Mouse (Mus musculus) megakaryocyte-erythroid progenitor cell, adult 5-6 weeks (primary cell): ENCODE results near the gene Fkbp6. TPM values are rescaled to one million over a fixed set of nuclear protein-coding genes. Genes with fewer than 3 reads are reported as not detected.
"Not testable (repeated sequence)": the region's sequence is repeated elsewhere in the genome, so short reads cannot be mapped to it uniquely, and the experiment has no call there.

Experiments
- ATAC-seq: replicated peaks from 2 replicates; pipeline ENCODE4 v1.8.0; 2016; ENCODE audit warnings: mild to moderate bottlenecking, inconsistent platforms; ENCODE audit not compliant: severe bottlenecking, poor library complexity, low FRiP score, low TSS enrichment
- total RNA-seq, 2 experiments: library from RNA; stranded (forward) in 1 of 2; stranded (reverse) in 1 of 2; fragments of 200-1000, 215-1000 nt in 1 of 2; fragments of >200 nt in 1 of 2; fragmentation: Nextera tagmentation in 1 of 2; gene quantifications; 2 replicates each; pipeline ENCODE4 v1.2.3; 2014 to 2017

Gene Fkbp6
- total RNA-seq (2014; fragmentation: Nextera tagmentation) (0.57 and 2.0 TPM in 2 replicates), total RNA-seq (2017) (not detected in 2 replicates)

GRCm38 (mm10) chr5:135349862-135350261, at the start of gene Fkbp6:
Gene Fkbp6 (minus strand): TSS chr5:135350044.
- ATAC-seq: no peak

- no peak for ATAC-seq
Observed at GRCm38 (mm10) chr5:135399382-135399781, 49.5 kb upstream of the Fkbp6 start.

- peak; percentile 76 for ATAC-seq
Observed at GRCm38 (mm10) chr5:135395826-135396225, 46.0 kb upstream of the Fkbp6 start.

GRCm38 (mm10) chr5:135394004-135394823, 44.4 kb upstream of the Fkbp6 start, which contains the start of gene Pom121:
Gene Pom121 (minus strand): TSS chr5:135394546.
- peak; percentile 83 for ATAC-seq

- peak; percentile 10; the same call in 1 of the 2 replicates for ATAC-seq
Observed at GRCm38 (mm10) chr5:135383771-135384170, 33.9 kb upstream of the Fkbp6 start.

- ATAC-seq: no peak
Observed at GRCm38 (mm10) chr5:135382746-135383145, 32.9 kb upstream of the Fkbp6 start.

GRCm38 (mm10) chr5:135381356-135381925, 31.6 kb upstream of the Fkbp6 start:
- ATAC-seq: no peak

- no peak for ATAC-seq
Observed at GRCm38 (mm10) chr5:135380681-135381080, 30.8 kb upstream of the Fkbp6 start.

- ATAC-seq: no peak
Observed at GRCm38 (mm10) chr5:135376341-135376740, 26.5 kb upstream of the Fkbp6 start.

GRCm38 (mm10) chr5:135375167-135375566, 25.3 kb upstream of the Fkbp6 start:
- no peak for ATAC-seq

GRCm38 (mm10) chr5:135373601-135374000, 23.8 kb upstream of the Fkbp6 start:
- no peak for ATAC-seq

GRCm38 (mm10) chr5:135371195-135371594, 21.4 kb upstream of the Fkbp6 start:
- ATAC-seq: no peak

- peak; percentile 55 for ATAC-seq
Observed at GRCm38 (mm10) chr5:135369787-135370654, 20.2 kb upstream of the Fkbp6 start, which contains the start of gene Nsun5. Gene Nsun5 (plus strand): TSS chr5:135369953.

- ATAC-seq: not testable (repeated sequence)
Observed at GRCm38 (mm10) chr5:135369196-135369595, 19.4 kb upstream of the Fkbp6 start.

GRCm38 (mm10) chr5:135368312-135368711, 18.5 kb upstream of the Fkbp6 start:
- ATAC-seq: no peak

- no peak for ATAC-seq
Observed at GRCm38 (mm10) chr5:135367841-135368240, 18.0 kb upstream of the Fkbp6 start.

- ATAC-seq: peak; percentile 59
Observed at GRCm38 (mm10) chr5:135363540-135363939, 13.7 kb upstream of the Fkbp6 start.

GRCm38 (mm10) chr5:135362572-135362971, 12.7 kb upstream of the Fkbp6 start:
- ATAC-seq: no peak

- ATAC-seq: no peak
Observed at GRCm38 (mm10) chr5:135359772-135360171, 9.9 kb upstream of the Fkbp6 start.

GRCm38 (mm10) chr5:135357556-135357955, 7.7 kb upstream of the Fkbp6 start:
- ATAC-seq: no peak
